Mouse (Mus musculus): ENCODE measurements around the gene Specc1.

Gene Specc1

GRCm38 (mm10) chr11:62090321-62090720, 133.8 kb downstream of the Specc1 start:
- CTCF ChIA-PET: no interaction called here

- CTCF ChIA-PET: no interaction called here
Observed at GRCm38 (mm10) chr11:62103380-62103911, 146.9 kb downstream of the Specc1 start.

GRCm38 (mm10) chr11:62106401-62106871, 149.9 kb downstream of the Specc1 start:
- CTCF ChIA-PET: interaction anchor here (0.6 kb wide), 1 partner anchor 109 kb away, joined by 9 read pairs; no protein-coding TSS in a partner anchor

- CTCF ChIA-PET: no interaction called here
Observed at GRCm38 (mm10) chr11:62107272-62107836, 150.8 kb downstream of the Specc1 start.

GRCm38 (mm10) chr11:62118561-62118960, 162.0 kb downstream of the Specc1 start:
- CTCF ChIA-PET: no interaction called here

GRCm38 (mm10) chr11:62119871-62120270, 163.3 kb downstream of the Specc1 start:
- CTCF ChIA-PET: no interaction called here

- CTCF ChIA-PET: no interaction called here
Observed at GRCm38 (mm10) chr11:62121365-62121764, 164.8 kb downstream of the Specc1 start.

GRCm38 (mm10) chr11:62127692-62128091, 171.1 kb downstream of the Specc1 start:
- CTCF ChIA-PET: no interaction called here

GRCm38 (mm10) chr11:62128197-62128596, 171.6 kb downstream of the Specc1 start:
- CTCF ChIA-PET: no interaction called here

- CTCF ChIA-PET: no interaction called here
Observed at GRCm38 (mm10) chr11:62130191-62130590, 173.6 kb downstream of the Specc1 start.

- CTCF ChIA-PET: no interaction called here
Observed at GRCm38 (mm10) chr11:62130685-62131295, 174.2 kb downstream of the Specc1 start.

GRCm38 (mm10) chr11:62131601-62132000, 175.0 kb downstream of the Specc1 start:
- CTCF ChIA-PET: no interaction called here

GRCm38 (mm10) chr11:62134191-62134590, 177.6 kb downstream of the Specc1 start:
- CTCF ChIA-PET: no interaction called here

GRCm38 (mm10) chr11:62145216-62146110, 188.9 kb downstream of the Specc1 start:
- CTCF ChIA-PET: no interaction called here

- CTCF ChIA-PET: interaction anchor here (0.6 kb wide), 1 partner anchor 53 kb away, joined by 11 read pairs; no protein-coding TSS in a partner anchor
Observed at GRCm38 (mm10) chr11:62146661-62147060, 190.1 kb downstream of the Specc1 start.

GRCm38 (mm10) chr11:62148026-62148425, 191.5 kb downstream of the Specc1 start:
- CTCF ChIA-PET: interaction anchor here (1.2 kb wide), 1 partner anchor 289 kb away, joined by 4 read pairs; no protein-coding TSS in a partner anchor

- CTCF ChIA-PET: no interaction called here
Observed at GRCm38 (mm10) chr11:62148449-62148848, 191.9 kb downstream of the Specc1 start.

- CTCF ChIA-PET: no interaction called here
Observed at GRCm38 (mm10) chr11:62153057-62153456, 196.5 kb downstream of the Specc1 start.

- CTCF ChIA-PET: no interaction called here
Observed at GRCm38 (mm10) chr11:62159803-62160202, 203.2 kb downstream of the Specc1 start.

GRCm38 (mm10) chr11:62161450-62161849, 204.9 kb downstream of the Specc1 start:
- CTCF ChIA-PET: no interaction called here

- CTCF ChIA-PET: no interaction called here
Observed at GRCm38 (mm10) chr11:62164357-62164756, 207.8 kb downstream of the Specc1 start.

GRCm38 (mm10) chr11:62166503-62166902, 209.9 kb downstream of the Specc1 start:
- CTCF ChIA-PET: no interaction called here

Measured in spleen, embryonic (tissue).